Comparison of ENCODE assay signal across 19 mouse cellular contexts in the genomic region with DNA sequence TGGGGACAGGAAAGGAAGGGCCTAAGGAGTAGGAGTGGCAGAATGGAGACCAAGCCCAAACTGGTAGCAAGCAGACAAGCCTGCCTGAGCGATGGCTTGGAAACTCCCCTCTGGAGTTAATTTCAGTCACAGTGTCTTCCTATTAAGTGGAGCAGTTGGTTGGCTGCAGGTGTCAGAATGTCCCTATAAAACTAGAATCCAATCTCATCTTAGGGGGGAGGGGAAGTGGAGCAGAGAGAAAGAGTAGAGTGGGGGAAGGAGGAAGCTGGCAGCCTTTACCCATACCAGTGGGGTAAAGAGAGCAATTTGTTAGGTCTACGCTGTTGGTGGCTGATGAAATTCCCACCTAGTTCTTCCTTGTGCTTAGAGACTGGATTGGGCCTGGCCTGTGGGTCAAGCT.
DNase-seq lines count a peak whose midpoint lies in the region; ATAC-seq and TF ChIP-seq lines count a peak whose summit lies in the region.
"Had no signal": no experiment of that assay in that cellular context is flagged by ENCODE, and none has a peak within 500 bp of the region (broad histone marks: within the 10 kb centered on the region; RNA-seq: fewer than 3 reads in every experiment).

No protein-coding gene starts in this region.

- no peaks in the 10 kb centered on the region for H3K27me3 ChIP-seq in forebrain, embryonic 15.5 days
- no peaks in the 10 kb centered on the region for H3K27me3 ChIP-seq in forebrain, embryonic 11.5 days (ENCODE audit: control insufficient read depth, insufficient read depth, low read length)
- no peaks in the 10 kb centered on the region for H3K27me3 ChIP-seq in midbrain, postnatal 0 days (ENCODE audit: insufficient read depth, low read length)
- no peaks in the 10 kb centered on the region for H3K27me3 ChIP-seq in midbrain, embryonic 16.5 days (ENCODE audit: control insufficient read depth, insufficient read depth, low read depth, low read length)
- H3K27me3 ChIP-seq in neural tube, embryonic 15.5 days (replicated peaks): no peaks in the 10 kb centered on the region
- H3K27me3 ChIP-seq: embryonic facial prominence, embryonic 13.5 days had no signal

- H3K4me1 ChIP-seq in forebrain, embryonic 15.5 days: peaks cover 28% of the 10 kb centered on the region
- H3K4me1 ChIP-seq in forebrain, embryonic 11.5 days (replicated peaks; ENCODE audit: control insufficient read depth, insufficient read depth, low read length): no peaks in the 10 kb centered on the region
- H3K4me1 ChIP-seq in midbrain, postnatal 0 days (ENCODE audit: insufficient read depth, low read length): no peaks in the 10 kb centered on the region
- no peaks in the 10 kb centered on the region for H3K4me1 ChIP-seq in midbrain, embryonic 16.5 days (ENCODE audit: control insufficient read depth, insufficient read depth, low read length)
- H3K4me1 ChIP-seq in neural tube, embryonic 15.5 days: peaks cover 28% of the 10 kb centered on the region
- H3K4me1 ChIP-seq: embryonic facial prominence, embryonic 13.5 days; heart, embryonic 13.5 days had no signal

- no peak overlapping the region for H3K4me2 ChIP-seq in forebrain, embryonic 15.5 days (replicated peaks)
- H3K4me2 ChIP-seq in forebrain, embryonic 11.5 days (ENCODE audit: low read depth, low read length, severe bottlenecking): no peak overlapping the region
- H3K4me2 ChIP-seq in midbrain, postnatal 0 days (ENCODE audit: low read depth, low read length, poor library complexity, severe bottlenecking): no peak overlapping the region
- no peak overlapping the region for H3K4me2 ChIP-seq in midbrain, embryonic 16.5 days (ENCODE audit: low read length)
- no peak overlapping the region for H3K4me2 ChIP-seq in neural tube, embryonic 15.5 days
- H3K4me2 ChIP-seq: embryonic facial prominence, embryonic 13.5 days; heart, embryonic 13.5 days had no signal

- H3K9ac ChIP-seq in forebrain, embryonic 15.5 days (replicated peaks): no peak overlapping the region
- H3K9ac ChIP-seq in forebrain, embryonic 11.5 days (ENCODE audit: low read length): no peak overlapping the region
- H3K9ac ChIP-seq in midbrain, postnatal 0 days (replicated peaks; ENCODE audit: low read length, poor library complexity, severe bottlenecking): no peak overlapping the region
- H3K9ac ChIP-seq in midbrain, embryonic 16.5 days (ENCODE audit: low read depth, low read length): no peak overlapping the region
- H3K9ac ChIP-seq in neural tube, embryonic 15.5 days (replicated peaks): no peak overlapping the region
- H3K9ac ChIP-seq: embryonic facial prominence, embryonic 13.5 days; heart, embryonic 13.5 days had no signal

- no peak for TF ChIP-seq CTCF in midbrain, postnatal 0 days (IDR thresholded peaks at IDR 0.05)

- peak; percentile 59 for DNase-seq in cerebellum, adult 9-11 months
- DNase-seq in cerebellum, postnatal 4 days (ENCODE audit: low spot score in 2 of 2): no peak
- no peak for DNase-seq in forebrain, embryonic 11.5 days (ENCODE audit: low spot score)
- peak; percentile 64 for DNase-seq in midbrain, postnatal 0 days (ENCODE audit: low spot score)
- DNase-seq in lung, postnatal 4 days: no peak
- DNase-seq: adrenal gland, postnatal 14 days; cerebellum, postnatal 25 days; gastrocnemius, adult 2 months; gastrocnemius, postnatal 25 days; heart, postnatal 36 days; kidney, adult 11 months had no signal

- no peaks in the 10 kb centered on the region for H3K36me3 ChIP-seq in forebrain, embryonic 15.5 days
- no peaks in the 10 kb centered on the region for H3K36me3 ChIP-seq in forebrain, embryonic 11.5 days (ENCODE audit: control insufficient read depth, insufficient read depth, low read length)
- no peaks in the 10 kb centered on the region for H3K36me3 ChIP-seq in midbrain, postnatal 0 days (ENCODE audit: insufficient read depth, low read length)
- no peaks in the 10 kb centered on the region for H3K36me3 ChIP-seq in midbrain, embryonic 16.5 days (ENCODE audit: control insufficient read depth, insufficient read depth, low read length)
- H3K36me3 ChIP-seq in neural tube, embryonic 15.5 days: no peaks in the 10 kb centered on the region
- H3K36me3 ChIP-seq: embryonic facial prominence, embryonic 13.5 days; heart, embryonic 13.5 days had no signal

- no peaks in the 10 kb centered on the region for H3K9me3 ChIP-seq in forebrain, embryonic 15.5 days
- H3K9me3 ChIP-seq in forebrain, embryonic 11.5 days (ENCODE audit: control insufficient read depth, low read length): no peaks in the 10 kb centered on the region
- H3K9me3 ChIP-seq in midbrain, postnatal 0 days (ENCODE audit: low read length): no peaks in the 10 kb centered on the region
- no peaks in the 10 kb centered on the region for H3K9me3 ChIP-seq in midbrain, embryonic 16.5 days (replicated peaks; ENCODE audit: control insufficient read depth, low read length, poor library complexity, severe bottlenecking)
- H3K9me3 ChIP-seq in neural tube, embryonic 15.5 days (replicated peaks): no peaks in the 10 kb centered on the region
- H3K9me3 ChIP-seq: embryonic facial prominence, embryonic 13.5 days; heart, embryonic 13.5 days had no signal

- ATAC-seq in forebrain, embryonic 15.5 days (replicated peaks): no peak
- no peak for ATAC-seq in forebrain, embryonic 11.5 days (replicated peaks; ENCODE audit: low FRiP score)
- no peak for ATAC-seq in midbrain, postnatal 0 days (ENCODE audit: low FRiP score)
- ATAC-seq in midbrain, embryonic 16.5 days: no peak
- ATAC-seq in neural tube, embryonic 15.5 days (ENCODE audit: low FRiP score): no peak
- ATAC-seq: activated CD4-positive, CD25-positive, alpha-beta regulatory T cell, adult 4 months; hindbrain, embryonic 16.5 days; Patski had no signal

- WGBS in forebrain, embryonic 15.5 days: 85% methylated on average over 2 of the region's 2 CpGs
- 98% methylated on average over 2 of the region's 2 CpGs for WGBS in forebrain, embryonic 11.5 days
- 72% methylated on average over 2 of the region's 2 CpGs for WGBS in midbrain, postnatal 0 days
- WGBS in midbrain, embryonic 16.5 days: 74% methylated on average over 2 of the region's 2 CpGs
- WGBS in neural tube, embryonic 15.5 days: 57% methylated on average over 2 of the region's 2 CpGs

- H3K27ac ChIP-seq in forebrain, embryonic 15.5 days (replicated peaks): 0 out of 2 replicates have a peak overlapping the region, but pooled peaks have one; percentile 25
- no peak overlapping the region for H3K27ac ChIP-seq in forebrain, embryonic 11.5 days (ENCODE audit: low read depth, low read length)
- H3K27ac ChIP-seq in midbrain, postnatal 0 days (ENCODE audit: low read depth, low read length): no peak overlapping the region
- H3K27ac ChIP-seq in midbrain, embryonic 16.5 days (ENCODE audit: low read length): no peak overlapping the region
- peak overlapping the region; percentile 58; the same call in 1 of the 2 replicates for H3K27ac ChIP-seq in neural tube, embryonic 15.5 days (replicated peaks)
- H3K27ac ChIP-seq: embryonic facial prominence, embryonic 13.5 days; gastrocnemius, adult 2 months; heart, embryonic 13.5 days had no signal

- no peak overlapping the region for H3K4me3 ChIP-seq in forebrain, embryonic 15.5 days
- no peak overlapping the region for H3K4me3 ChIP-seq in forebrain, embryonic 11.5 days (ENCODE audit: low read depth, low read length)
- H3K4me3 ChIP-seq in midbrain, postnatal 0 days (ENCODE audit: low read depth, low read length): no peak overlapping the region
- no peak overlapping the region for H3K4me3 ChIP-seq in midbrain, embryonic 16.5 days (ENCODE audit: low read depth, low read length)
- H3K4me3 ChIP-seq in neural tube, embryonic 15.5 days (replicated peaks): no peak overlapping the region
- H3K4me3 ChIP-seq: embryonic facial prominence, embryonic 13.5 days; gastrocnemius, adult 2 months; heart, embryonic 13.5 days had no signal

Comparison
In these comparisons a context has a peak if more than half of its experiments do, and no peak if none do; other contexts are left out.
1. DNase-seq: peak in cerebellum, adult 9-11 months (single experiment) and midbrain, postnatal 0 days (single experiment); none in cerebellum, postnatal 4 days (0 of 2), forebrain, embryonic 11.5 days (single experiment) and lung, postnatal 4 days (0 of 2).
2. H3K27ac ChIP-seq: peak in forebrain, embryonic 15.5 days (single experiment) and neural tube, embryonic 15.5 days (single experiment); none in forebrain, embryonic 11.5 days (single experiment), midbrain, postnatal 0 days (single experiment) and midbrain, embryonic 16.5 days (single experiment).